Mouse (Mus musculus) lung, postnatal 36 days (tissue): ENCODE measurements at regions not wholly inside any gene's neighbourhood (a gene's known extent, or its start where the extent isn't known, plus 50 kb on each side); places are given as distances from the start of the nearest gene placed in this dataset.

ENCODE experiments used
- DNase-seq: peaks from one replicate; pipeline ENCODE4 v3.0.0; 2022; ENCODE audit warnings: mixed read lengths

- peak; percentile 1 for DNase-seq
Observed at GRCm38 (mm10) chr4:72469236-72469875, 268.6 kb upstream of the Tle1 start.

DNA sequence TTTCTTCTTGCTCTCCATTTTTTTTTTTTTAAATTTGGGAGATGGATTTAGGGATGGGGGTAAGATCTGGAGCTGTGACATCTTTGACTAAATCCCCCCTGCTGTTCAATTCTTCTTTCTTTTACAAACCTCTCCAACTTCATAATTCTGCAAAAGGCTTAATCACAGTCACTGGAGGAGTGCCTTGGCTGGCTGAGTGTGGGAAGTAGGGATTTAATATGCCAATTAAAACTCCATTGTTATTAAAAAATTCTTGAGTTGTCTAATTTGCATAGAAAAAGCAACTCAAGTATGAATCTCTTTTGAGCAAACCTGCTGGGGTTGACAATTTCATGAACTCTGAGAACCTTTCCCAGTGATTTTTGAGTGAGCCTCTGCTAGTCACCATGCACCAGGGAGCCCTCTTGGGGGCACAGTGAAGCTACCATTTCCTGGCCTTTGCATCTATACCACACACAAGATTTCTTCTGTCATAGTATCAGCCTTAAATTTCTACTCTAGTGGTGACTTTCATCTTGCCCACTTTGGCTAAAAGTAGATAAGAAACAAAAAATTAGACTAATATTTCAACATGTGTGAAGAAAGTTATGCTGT lies 243.6 kb upstream of the Tle1 start:
- no peak for DNase-seq

DNA sequence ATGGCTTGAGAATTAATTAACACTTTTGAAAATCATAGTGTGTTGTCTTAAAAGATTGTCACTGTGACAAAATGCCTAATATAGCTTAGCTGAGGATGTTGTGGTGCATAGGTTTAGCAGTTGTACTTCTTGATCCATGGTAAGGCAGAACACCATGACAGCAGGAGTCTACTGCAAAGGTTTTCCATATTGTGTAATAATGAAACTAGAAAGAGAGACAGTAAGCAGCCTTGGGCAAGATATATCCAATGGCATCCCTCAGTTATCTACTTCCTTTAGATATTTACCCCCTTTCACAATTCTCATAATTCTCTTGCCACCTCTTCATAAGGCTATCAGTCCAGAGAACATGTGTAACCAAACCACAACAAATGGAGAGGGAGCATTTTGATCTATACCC lies 236.6 kb upstream of the Tle1 start:
- DNase-seq: no peak

- DNase-seq: peak; percentile 10
Observed at GRCm38 (mm10) chr4:72425316-72425715, 224.6 kb upstream of the Tle1 start.

GRCm38 (mm10) chr4:72412100-72412788 lies 211.5 kb upstream of the Tle1 start:
- DNase-seq: no peak

- DNase-seq: no peak
Observed at GRCm38 (mm10) chr4:72411343-72411742, 210.6 kb upstream of the Tle1 start.

DNA sequence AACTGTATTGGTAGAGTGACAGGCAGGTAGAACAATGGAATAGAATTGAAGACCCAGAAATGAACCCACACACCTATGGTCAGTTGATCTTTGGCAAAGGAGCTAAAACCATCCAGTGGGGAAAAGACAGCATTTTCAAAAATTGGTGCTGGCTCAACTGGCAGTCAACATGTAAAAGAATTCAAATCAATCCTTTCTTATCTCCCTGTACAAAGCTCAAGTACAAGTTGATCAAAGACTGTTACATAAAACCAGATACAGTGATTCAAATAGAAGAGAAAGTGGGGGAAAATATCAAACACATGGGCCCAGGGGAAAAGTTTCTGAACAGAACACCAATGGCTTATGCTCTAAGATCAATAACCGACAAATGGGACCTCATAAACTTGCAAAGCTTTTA lies 200.0 kb upstream of the Tle1 start:
- no peak for DNase-seq

- no peak for DNase-seq
Observed at GRCm38 (mm10) chr4:72391887-72392435, 191.2 kb upstream of the Tle1 start.

DNA sequence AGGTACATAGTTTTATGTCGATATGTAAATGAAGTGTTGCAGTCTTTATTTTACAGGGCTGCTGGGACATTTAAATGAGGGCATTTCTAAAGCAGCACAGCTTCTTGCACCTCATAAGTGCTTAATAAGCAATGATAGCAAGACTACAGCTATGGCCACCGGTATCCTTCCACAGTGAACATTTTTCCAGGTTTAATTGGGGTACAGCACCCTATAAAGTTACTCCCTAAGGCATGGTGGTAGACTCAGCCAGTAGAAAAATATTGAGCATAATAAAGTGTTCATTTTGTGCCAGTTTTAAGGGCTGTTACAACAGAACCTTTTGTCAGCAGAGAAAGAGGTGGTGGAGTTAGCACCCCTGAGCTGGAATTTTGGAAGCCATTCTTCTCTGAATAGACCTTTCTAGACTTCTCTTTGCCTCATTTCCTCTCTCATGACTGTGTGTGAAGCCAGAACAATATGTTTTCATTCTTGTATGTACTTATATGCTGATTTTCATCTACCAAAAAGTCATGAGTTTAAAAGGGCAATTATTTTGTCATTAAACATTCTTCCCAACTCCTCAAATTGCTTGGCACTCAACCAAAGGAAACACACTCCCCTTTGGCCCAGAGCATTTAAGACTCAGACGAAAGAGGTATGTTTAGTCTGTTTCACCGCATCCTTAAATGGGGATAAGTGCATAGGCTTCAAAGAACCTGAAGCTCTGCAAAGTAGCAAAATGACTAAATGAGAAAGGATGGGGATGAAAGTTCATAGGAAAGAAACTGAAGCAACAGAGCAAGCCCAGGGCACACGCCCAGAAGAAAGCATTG lies 189.3 kb upstream of the Tle1 start:
- DNase-seq: no peak

DNA sequence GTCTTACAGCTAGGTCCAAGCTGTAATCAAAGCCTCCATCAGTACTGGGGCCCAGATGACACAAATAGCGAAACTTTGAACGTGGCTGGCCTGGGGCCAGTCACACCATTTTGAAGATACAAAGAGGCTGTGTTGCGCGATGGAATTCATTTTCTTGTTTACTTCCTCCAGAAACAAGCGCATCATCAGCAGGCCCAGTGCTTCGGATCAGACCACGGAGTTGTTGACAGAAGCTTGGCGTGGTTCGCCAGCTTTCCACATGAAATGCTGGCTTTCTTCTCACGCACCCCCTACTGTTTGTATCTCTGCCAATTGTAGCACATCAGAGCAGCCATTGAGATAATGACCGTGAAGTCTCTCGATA lies 184.2 kb upstream of the Tle1 start:
- DNase-seq: peak; percentile 82

DNA sequence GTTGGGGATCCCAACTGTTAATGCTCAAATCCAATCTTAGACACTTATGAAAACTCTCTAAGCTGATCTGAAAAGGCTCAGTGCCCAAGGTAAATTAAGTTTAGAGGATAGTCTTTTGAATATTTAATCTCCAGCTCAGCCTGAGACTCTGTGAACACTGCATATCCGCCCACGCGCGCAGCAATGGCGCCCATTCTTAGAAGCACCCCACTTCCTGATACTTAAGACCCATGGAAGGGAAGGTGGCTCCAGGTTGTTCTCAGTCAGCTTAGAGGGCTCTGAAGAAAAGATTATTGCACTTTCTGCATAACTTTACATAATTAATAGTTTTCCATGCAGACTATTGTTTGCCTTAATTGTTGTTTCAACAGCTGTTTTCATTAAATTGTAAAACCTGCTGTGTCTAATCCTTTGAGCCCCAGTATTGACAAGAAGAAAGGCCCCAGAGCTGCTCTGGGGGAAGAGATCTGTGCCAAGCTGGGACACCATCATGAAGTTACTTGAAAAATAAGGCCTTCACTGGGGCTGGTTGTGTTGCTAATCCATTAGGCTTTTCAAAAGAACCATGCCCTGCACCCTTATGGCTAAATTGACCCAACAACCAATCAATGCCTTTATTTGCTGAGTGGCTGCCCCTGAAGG lies 183.7 kb upstream of the Tle1 start:
- no peak for DNase-seq

- DNase-seq: no peak
Observed at GRCm38 (mm10) chr4:72383729-72384128, 183.0 kb upstream of the Tle1 start.

GRCm38 (mm10) chr4:72382517-72383147 lies 181.9 kb upstream of the Tle1 start:
- DNase-seq: no peak

GRCm38 (mm10) chr4:72381742-72382141 lies 181.0 kb upstream of the Tle1 start:
- DNase-seq: no peak

GRCm38 (mm10) chr4:72381116-72381515 lies 180.4 kb upstream of the Tle1 start:
- no peak for DNase-seq

- peak; percentile 43 for DNase-seq
Observed at GRCm38 (mm10) chr4:72379515-72379914, 178.8 kb upstream of the Tle1 start.

DNA sequence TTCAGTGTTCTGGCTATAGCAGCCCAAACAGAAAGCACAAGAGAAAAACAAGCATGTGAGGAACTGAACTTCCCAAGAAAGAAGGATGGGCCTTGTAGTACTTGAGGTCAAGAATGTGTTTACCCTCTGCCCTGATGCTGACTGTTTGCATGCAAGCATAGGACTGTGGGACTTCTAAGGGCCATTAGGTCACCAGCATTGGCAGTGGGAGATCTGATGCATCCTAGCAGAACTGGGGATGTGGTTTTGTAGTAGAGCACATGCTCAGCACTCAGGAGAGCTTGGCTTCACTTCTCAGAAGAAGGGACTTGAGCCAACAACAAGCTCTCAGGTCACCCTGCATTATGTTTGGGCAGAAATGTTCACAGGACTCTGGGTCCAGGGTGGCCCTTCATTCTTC lies 178.3 kb upstream of the Tle1 start:
- peak; percentile 42 for DNase-seq

GRCm38 (mm10) chr4:72377520-72377919 lies 176.8 kb upstream of the Tle1 start:
- no peak for DNase-seq

DNA sequence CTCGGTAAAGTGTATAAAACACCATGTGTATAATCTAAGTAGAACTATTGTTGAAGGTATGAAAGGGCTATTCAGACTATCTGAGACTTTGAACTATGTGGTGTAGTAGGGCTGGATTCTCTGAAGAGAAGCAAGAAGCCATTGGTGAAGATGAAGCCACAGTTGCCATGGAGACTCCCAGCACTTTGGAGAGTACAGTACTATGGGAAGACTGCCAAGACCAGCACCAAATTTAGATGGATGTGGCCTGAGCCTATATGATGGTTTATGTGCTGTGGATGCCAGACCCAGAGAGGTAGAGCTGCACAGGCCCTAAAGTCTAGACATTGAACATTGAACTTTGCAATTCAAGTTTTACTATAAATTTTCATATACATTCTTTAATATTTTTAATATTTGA lies 151.3 kb upstream of the Tle1 start:
- no peak for DNase-seq

- no peak for DNase-seq
Observed at GRCm38 (mm10) chr4:72331882-72332281, 131.2 kb upstream of the Tle1 start.

GRCm38 (mm10) chr4:72329026-72329390 lies 128.3 kb upstream of the Tle1 start:
- no peak for DNase-seq

DNA sequence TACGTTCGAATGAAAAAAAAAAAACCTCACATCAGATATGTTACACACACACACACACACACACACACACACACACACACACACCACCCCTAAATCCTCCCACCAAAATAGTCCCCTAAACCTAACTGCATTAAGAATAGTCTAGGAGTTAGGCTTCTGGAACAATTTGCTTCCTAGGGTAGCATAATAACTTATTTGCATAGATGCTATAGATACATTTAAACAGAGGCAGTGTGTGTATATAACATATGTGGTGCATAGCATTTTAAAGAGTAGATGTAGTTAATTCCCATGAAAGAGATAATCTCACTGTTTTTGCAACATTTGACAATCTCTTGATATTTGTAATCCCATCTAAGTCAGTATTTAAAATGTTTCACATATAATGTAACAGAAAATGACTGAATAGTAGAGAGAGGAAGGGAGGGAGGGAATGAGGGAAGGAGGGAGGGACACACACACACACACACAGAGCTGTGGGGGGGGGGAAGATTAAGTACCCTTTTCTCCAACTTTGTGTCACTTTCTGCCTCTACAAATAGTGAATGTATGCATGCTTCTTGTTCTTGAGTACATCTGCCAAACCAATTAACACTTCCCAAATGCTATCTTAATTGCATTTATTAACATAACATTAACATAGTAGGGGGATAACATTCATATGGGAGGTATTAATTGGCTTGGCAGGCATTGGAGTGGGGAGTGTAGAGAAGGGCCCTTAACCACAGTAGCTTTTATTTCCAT lies 127.7 kb upstream of the Tle1 start:
- DNase-seq: no peak
